Mouse (Mus musculus) stomach, postnatal 0 days (tissue): ENCODE data around the gene Rpl18a. TPM values are rescaled to one million over a fixed set of nuclear protein-coding genes. Genes with fewer than 3 reads are reported as not detected.

Source experiments
- ATAC-seq: fragments of 200-750 bp; cut with Nextera tagmentation; 2 replicates; pipeline ENCODE4 v1.8.0; 2017; ENCODE audit not compliant: low FRiP score, low TSS enrichment
- DNase-seq: peaks from one replicate; pipeline ENCODE4 v3.0.0-alpha.2; 2016; ENCODE audit warnings: low spot score
- H3K27ac ChIP-seq: fragments of 300-500 bp; sonication (generic); replicated peaks from 2 replicates; pipeline ENCODE4 v1.5.1; 2014; ENCODE audit warnings: mild to moderate bottlenecking, control low read depth
- H3K27me3 ChIP-seq: fragments of 300-500 bp; sonication (generic); 2 replicates; pipeline ENCODE4 v1.6.1; 2014; ENCODE audit warnings: low read length; ENCODE audit not compliant: control insufficient read depth, insufficient read depth
- H3K36me3 ChIP-seq: fragments of 300-500 bp; sonication (generic); 2 replicates; pipeline ENCODE4 v1.6.1; 2014; ENCODE audit warnings: low read length, mixed read lengths; ENCODE audit not compliant: control insufficient read depth, insufficient read depth
- H3K4me1 ChIP-seq: fragments of 300-500 bp; sonication (generic); replicated peaks from 2 replicates; pipeline ENCODE4 v1.6.1; 2014; ENCODE audit warnings: antibody characterized with exemption; ENCODE audit not compliant: control insufficient read depth, insufficient read depth
- H3K4me2 ChIP-seq: fragments of 300-500 bp; sonication (generic); replicated peaks from 2 replicates; pipeline ENCODE4 v1.6.1; 2014; ENCODE audit warnings: low read depth, mild to moderate bottlenecking, control low read depth, moderate library complexity
- H3K4me3 ChIP-seq: fragments of 300-500 bp; sonication (generic); 2 replicates; pipeline ENCODE4 v1.5.1; 2014; ENCODE audit warnings: low read depth, low read length, control low read depth
- H3K9ac ChIP-seq: fragments of 300-500 bp; sonication (generic); 2 replicates; pipeline ENCODE4 v1.6.1; 2014; ENCODE audit warnings: mild to moderate bottlenecking, low read length, control low read depth, mixed read lengths
- H3K9me3 ChIP-seq: fragments of 300-500 bp; sonication (generic); 2 replicates; pipeline ENCODE4 v1.6.1; 2016; ENCODE audit warnings: low read length; ENCODE audit not compliant: control insufficient read depth
- CTCF ChIP-seq: IDR thresholded peaks from 2 replicates; pipeline ENCODE4 v1.5.1; 2016; ENCODE audit warnings: antibody characterized with exemption, low read depth, mild to moderate bottlenecking, moderate library complexity
- EP300 ChIP-seq: optimal IDR thresholded peaks from 2 replicates; pipeline ENCODE3; 2016; ENCODE audit warnings: antibody characterized with exemption
- WGBS: fragments of 180-500 bp; shearing (Covaris S2); extraction: QIAGEN DNeasy Blood & Tissue Kit; methylation state at CpG from one replicate; pipeline ENCODE4 v1.1.7; 2014; 5-methylcytosine and 5-hydroxymethylcytosine counted together
- polyA plus RNA-seq: library from polyadenylated mRNA; unstranded; fragments of >200 nt; fragmentation: Nextera tagmentation; extraction: Ambion mirVana; gene quantifications from 2 replicates; pipeline ENCODE4 v1.2.1, GENCODE M21; 2015

Gene Rpl18a
- polyA plus RNA-seq, 1 experiment from 2014 or later: 4,207 TPM

- Histone ChIP-seq H3K4me3 (peak within 1 kb of the TSS; percentile 76), H3K4me2 (peak within 1 kb of the TSS; percentile 86), H3K27me3 (no peaks in the 10 kb centered on the region), H3K4me1 (no peaks in the 10 kb centered on the region), H3K36me3 (no peaks in the 10 kb centered on the region), H3K9me3 (no peaks in the 10 kb centered on the region), H3K9ac (peak within 1 kb of the TSS; percentile 74), H3K27ac (peak within 1 kb of the TSS; percentile 77)
- peak; percentile 75 for DNase-seq
- under 1% methylated on average over 77 of the region's 86 CpGs for WGBS
- peak; percentile 80 for ATAC-seq
- TF ChIP-seq CTCF (0 out of 2 replicates have a peak, but pooled peaks have one; percentile 7), EP300 (no peak)
Observed at GRCm38 (mm10) chr8:70905831-70906736, 8.9 kb upstream of the Rpl18a start, which contains the start of gene Map1s. TSS of gene Map1s (plus strand) at chr8:70905932.

GRCm38 (mm10) chr8:70905463-70905830, 8.2 kb upstream of the Rpl18a start:
- peak overlapping the region; percentile 86 for H3K4me2 ChIP-seq
- ATAC-seq: no peak
- H3K27me3 ChIP-seq: no peaks in the 10 kb centered on the region
- TF ChIP-seq CTCF (no peak), EP300 (no peak)
- 10% methylated on average over 8 of the region's 8 CpGs for WGBS
- DNase-seq: no peak
- no peaks in the 10 kb centered on the region for H3K4me1 ChIP-seq
- H3K9ac ChIP-seq: peak overlapping the region; percentile 74; the same call in 1 of the 2 replicates
- peak overlapping the region; percentile 76 for H3K4me3 ChIP-seq
- H3K36me3 ChIP-seq: no peaks in the 10 kb centered on the region
- no peaks in the 10 kb centered on the region for H3K9me3 ChIP-seq
- no peak overlapping the region for H3K27ac ChIP-seq

GRCm38 (mm10) chr8:70904532-70904931, 7.3 kb upstream of the Rpl18a start:
- TF ChIP-seq CTCF: no peak
- no peaks in the 10 kb centered on the region for H3K36me3 ChIP-seq
- ATAC-seq (no peak), DNase-seq (no peak)
- H3K4me2 ChIP-seq: no peak overlapping the region
- 45% methylated on average over 4 of the region's 4 CpGs for WGBS
- no peak overlapping the region for H3K4me3 ChIP-seq
- H3K27ac ChIP-seq: no peak overlapping the region
- no peaks in the 10 kb centered on the region for H3K9me3 ChIP-seq
- H3K9ac ChIP-seq: no peak overlapping the region
- no peaks in the 10 kb centered on the region for H3K27me3 ChIP-seq
- H3K4me1 ChIP-seq: no peaks in the 10 kb centered on the region

GRCm38 (mm10) chr8:70903582-70903981, 6.4 kb upstream of the Rpl18a start:
- H3K4me1 ChIP-seq: no peaks in the 10 kb centered on the region
- no peak overlapping the region for H3K9ac ChIP-seq
- ATAC-seq (no peak), DNase-seq (no peak)
- no peak overlapping the region for H3K27ac ChIP-seq
- H3K4me3 ChIP-seq: no peak overlapping the region
- H3K36me3 ChIP-seq: no peaks in the 10 kb centered on the region
- H3K27me3 ChIP-seq: no peaks in the 10 kb centered on the region
- no peak overlapping the region for H3K4me2 ChIP-seq
- H3K9me3 ChIP-seq: no peaks in the 10 kb centered on the region
- TF ChIP-seq CTCF: no peak
- TF ChIP-seq EP300: no peak

- Histone ChIP-seq H3K27ac (no peak overlapping the region), H3K9ac (peak overlapping the region; percentile 18; the same call in 1 of the 2 replicates), H3K27me3 (no peaks in the 10 kb centered on the region), H3K4me2 (no peak overlapping the region), H3K4me1 (no peaks in the 10 kb centered on the region), H3K9me3 (no peaks in the 10 kb centered on the region), H3K4me3 (no peak overlapping the region), H3K36me3 (no peaks in the 10 kb centered on the region)
- TF ChIP-seq EP300 (no peak), CTCF (no peak)
- 38% methylated on average over 4 of the region's 4 CpGs for WGBS
- DNase-seq (no peak), ATAC-seq (no peak)
Observed at GRCm38 (mm10) chr8:70903112-70903511, 5.9 kb upstream of the Rpl18a start.

GRCm38 (mm10) chr8:70902211-70902610, 5.0 kb upstream of the Rpl18a start:
- DNase-seq (no peak), ATAC-seq (no peak)
- 35% methylated on average over 5 of the region's 5 CpGs for WGBS
- no peaks in the 10 kb centered on the region for H3K9me3 ChIP-seq
- no peak overlapping the region for H3K4me2 ChIP-seq
- no peaks in the 10 kb centered on the region for H3K27me3 ChIP-seq
- no peak overlapping the region for H3K27ac ChIP-seq
- no peaks in the 10 kb centered on the region for H3K4me1 ChIP-seq
- H3K36me3 ChIP-seq: no peaks in the 10 kb centered on the region
- no peak overlapping the region for H3K4me3 ChIP-seq
- no peak overlapping the region for H3K9ac ChIP-seq
- TF ChIP-seq CTCF (no peak), EP300 (no peak)
